Mouse (Mus musculus): ENCODE results near the gene Traf3ip2. TPM values are rescaled to one million over a fixed set of nuclear protein-coding genes. Genes with fewer than 3 reads are reported as not detected.

Traf3ip2 gene
- polyA plus RNA-seq, 1 experiment from 2014 or later = 12.5 TPM

GRCm38 (mm10) chr10:39629746-39630552 lies 17.2 kb downstream of the Traf3ip2 start:
- Histone ChIP-seq H3K9ac (replicated peaks; ENCODE audit: low read length) (no peak overlapping the region), H3K4me3 (ENCODE audit: low read depth, low read length) (no peak overlapping the region), H3K27ac (replicated peaks; ENCODE audit: low read depth, low read length) (0 out of 2 replicates have a peak overlapping the region, but pooled peaks have one; percentile 2), H3K36me3 (replicated peaks; ENCODE audit: control insufficient read depth, insufficient read depth, low read depth, low read length) (no peaks in the 10 kb centered on the region), H3K27me3 (ENCODE audit: control insufficient read depth, insufficient read depth, low read length) (no peaks in the 10 kb centered on the region), H3K4me1 (ENCODE audit: control insufficient read depth, insufficient read depth, low read length) (peaks cover 3% of the 10 kb centered on the region; the same call in 1 of the 2 replicates), H3K4me2 (ENCODE audit: low read depth, low read length) (no peak overlapping the region), H3K9me3 (replicated peaks; ENCODE audit: control insufficient read depth, low read length) (no peaks in the 10 kb centered on the region)
- no peak for ATAC-seq (replicated peaks; ENCODE audit: insufficient number of reproducible peaks, low FRiP score, low TSS enrichment, low read depth)
- no peak for DNase-seq (ENCODE audit: low spot score)
- 59% methylated on average over 18 of the region's 18 CpGs for WGBS

GRCm38 (mm10) chr10:39630811-39631210 lies 18.1 kb downstream of the Traf3ip2 start:
- 40% methylated on average over 6 of the region's 6 CpGs for WGBS
- ATAC-seq (replicated peaks; ENCODE audit: insufficient number of reproducible peaks, low FRiP score, low TSS enrichment, low read depth) (no peak), DNase-seq (ENCODE audit: low spot score) (no peak)
- peaks cover 3% of the 10 kb centered on the region; the same call in 1 of the 2 replicates for H3K4me1 ChIP-seq (ENCODE audit: control insufficient read depth, insufficient read depth, low read length)
- no peak overlapping the region for H3K4me3 ChIP-seq (ENCODE audit: low read depth, low read length)
- H3K27me3 ChIP-seq (ENCODE audit: control insufficient read depth, insufficient read depth, low read length) = no peaks in the 10 kb centered on the region
- no peak overlapping the region for H3K9ac ChIP-seq (replicated peaks; ENCODE audit: low read length)
- H3K27ac ChIP-seq (replicated peaks; ENCODE audit: low read depth, low read length) = no peak overlapping the region
- H3K36me3 ChIP-seq (replicated peaks; ENCODE audit: control insufficient read depth, insufficient read depth, low read depth, low read length) = no peaks in the 10 kb centered on the region; the same call in none of the 2 replicates
- H3K9me3 ChIP-seq (replicated peaks; ENCODE audit: control insufficient read depth, low read length) = no peaks in the 10 kb centered on the region
- no peak overlapping the region for H3K4me2 ChIP-seq (ENCODE audit: low read depth, low read length)

- Histone ChIP-seq H3K4me3 (ENCODE audit: low read depth, low read length) (no peak overlapping the region), H3K9ac (replicated peaks; ENCODE audit: low read length) (no peak overlapping the region), H3K36me3 (replicated peaks; ENCODE audit: control insufficient read depth, insufficient read depth, low read depth, low read length) (no peaks in the 10 kb centered on the region; the same call in none of the 2 replicates), H3K27me3 (ENCODE audit: control insufficient read depth, insufficient read depth, low read length) (no peaks in the 10 kb centered on the region), H3K27ac (replicated peaks; ENCODE audit: low read depth, low read length) (no peak overlapping the region), H3K9me3 (replicated peaks; ENCODE audit: control insufficient read depth, low read length) (no peaks in the 10 kb centered on the region), H3K4me2 (ENCODE audit: low read depth, low read length) (no peak overlapping the region), H3K4me1 (ENCODE audit: control insufficient read depth, insufficient read depth, low read length) (peaks cover 3% of the 10 kb centered on the region; the same call in 1 of the 2 replicates)
- DNase-seq (ENCODE audit: low spot score) = no peak
- no peak for ATAC-seq (replicated peaks; ENCODE audit: insufficient number of reproducible peaks, low FRiP score, low TSS enrichment, low read depth)
- 76% methylated on average over 14 of the region's 14 CpGs for whole genome bisulfite sequencing
Measured at GRCm38 (mm10) chr10:39631627-39632026, 18.9 kb downstream of the Traf3ip2 start.

GRCm38 (mm10) chr10:39633379-39633778 lies 20.6 kb downstream of the Traf3ip2 start:
- peak; percentile 34 for DNase-seq (ENCODE audit: low spot score)

GRCm38 (mm10) chr10:39634423-39635101 lies 21.8 kb downstream of the Traf3ip2 start:
- ATAC-seq (replicated peaks; ENCODE audit: insufficient number of reproducible peaks, low FRiP score, low TSS enrichment, low read depth) = no peak
- H3K4me1 ChIP-seq (ENCODE audit: control insufficient read depth, insufficient read depth, low read length) = peaks cover 9% of the 10 kb centered on the region

More at GRCm38 (mm10) chr10:39633379-39633778, 20.6 kb downstream of the Traf3ip2 start:
- Histone ChIP-seq H3K4me1 (ENCODE audit: control insufficient read depth, insufficient read depth, low read length) (peaks cover 6% of the 10 kb centered on the region), H3K36me3 (replicated peaks; ENCODE audit: control insufficient read depth, insufficient read depth, low read depth, low read length) (no peaks in the 10 kb centered on the region; the same call in none of the 2 replicates), H3K4me3 (ENCODE audit: low read depth, low read length) (no peak overlapping the region), H3K9ac (replicated peaks; ENCODE audit: low read length) (no peak overlapping the region), H3K4me2 (ENCODE audit: low read depth, low read length) (no peak overlapping the region), H3K27ac (replicated peaks; ENCODE audit: low read depth, low read length) (no peak overlapping the region; the same call in 1 of the 2 replicates), H3K9me3 (replicated peaks; ENCODE audit: control insufficient read depth, low read length) (no peaks in the 10 kb centered on the region), H3K27me3 (ENCODE audit: control insufficient read depth, insufficient read depth, low read length) (no peaks in the 10 kb centered on the region)
- WGBS = 58% methylated on average over 6 of the region's 6 CpGs
- ATAC-seq (replicated peaks; ENCODE audit: insufficient number of reproducible peaks, low FRiP score, low TSS enrichment, low read depth) = no peak; the same call in 1 of the 2 replicates

GRCm38 (mm10) chr10:39638862-39639261 lies 26.1 kb downstream of the Traf3ip2 start:
- H3K4me1 ChIP-seq (ENCODE audit: control insufficient read depth, insufficient read depth, low read length) = peaks cover 17% of the 10 kb centered on the region
- H3K4me3 ChIP-seq (ENCODE audit: low read depth, low read length) = no peak overlapping the region
- H3K4me2 ChIP-seq (ENCODE audit: low read depth, low read length) = no peak overlapping the region; the same call in 1 of the 2 replicates
- DNase-seq (ENCODE audit: low spot score) (peak; percentile 92), ATAC-seq (replicated peaks; ENCODE audit: insufficient number of reproducible peaks, low FRiP score, low TSS enrichment, low read depth) (0 out of 2 replicates have a peak, but pooled peaks have one; percentile 70)
- no peaks in the 10 kb centered on the region; the same call in none of the 2 replicates for H3K36me3 ChIP-seq (replicated peaks; ENCODE audit: control insufficient read depth, insufficient read depth, low read depth, low read length)
- H3K27me3 ChIP-seq (ENCODE audit: control insufficient read depth, insufficient read depth, low read length) = no peaks in the 10 kb centered on the region
- no peaks in the 10 kb centered on the region for H3K9me3 ChIP-seq (replicated peaks; ENCODE audit: control insufficient read depth, low read length)
- no peak overlapping the region for H3K9ac ChIP-seq (replicated peaks; ENCODE audit: low read length)
- H3K27ac ChIP-seq (replicated peaks; ENCODE audit: low read depth, low read length) = peak overlapping the region; percentile 78
- 12% methylated on average over 3 of the region's 3 CpGs for WGBS

More at GRCm38 (mm10) chr10:39634423-39635101, 21.8 kb downstream of the Traf3ip2 start:
- H3K9me3 ChIP-seq (replicated peaks; ENCODE audit: control insufficient read depth, low read length) = no peaks in the 10 kb centered on the region
- no peaks in the 10 kb centered on the region for H3K27me3 ChIP-seq (ENCODE audit: control insufficient read depth, insufficient read depth, low read length)
- no peaks in the 10 kb centered on the region; the same call in none of the 2 replicates for H3K36me3 ChIP-seq (replicated peaks; ENCODE audit: control insufficient read depth, insufficient read depth, low read depth, low read length)
- no peak overlapping the region for H3K9ac ChIP-seq (replicated peaks; ENCODE audit: low read length)
- no peak for DNase-seq (ENCODE audit: low spot score)
- 87% methylated on average over 13 of the region's 13 CpGs for WGBS
- H3K27ac ChIP-seq (replicated peaks; ENCODE audit: low read depth, low read length) = no peak overlapping the region
- no peak overlapping the region for H3K4me3 ChIP-seq (ENCODE audit: low read depth, low read length)
- H3K4me2 ChIP-seq (ENCODE audit: low read depth, low read length) = no peak overlapping the region

- H3K27me3 ChIP-seq (ENCODE audit: control insufficient read depth, insufficient read depth, low read length) = no peaks in the 10 kb centered on the region
- no peaks in the 10 kb centered on the region for H3K9me3 ChIP-seq (replicated peaks; ENCODE audit: control insufficient read depth, low read length)
- H3K9ac ChIP-seq (replicated peaks; ENCODE audit: low read length) = no peak overlapping the region
- H3K27ac ChIP-seq (replicated peaks; ENCODE audit: low read depth, low read length) = peak overlapping the region; percentile 78; the same call in 1 of the 2 replicates
- H3K4me2 ChIP-seq (ENCODE audit: low read depth, low read length) = no peak overlapping the region
- H3K4me1 ChIP-seq (ENCODE audit: control insufficient read depth, insufficient read depth, low read length) = peaks cover 17% of the 10 kb centered on the region
- no peaks in the 10 kb centered on the region; the same call in none of the 2 replicates for H3K36me3 ChIP-seq (replicated peaks; ENCODE audit: control insufficient read depth, insufficient read depth, low read depth, low read length)
- 79% methylated on average over 5 of the region's 5 CpGs for WGBS
- no peak overlapping the region for H3K4me3 ChIP-seq (ENCODE audit: low read depth, low read length)
- ATAC-seq (replicated peaks; ENCODE audit: insufficient number of reproducible peaks, low FRiP score, low TSS enrichment, low read depth) = no peak
- DNase-seq (ENCODE audit: low spot score) = no peak
Measured at GRCm38 (mm10) chr10:39639783-39640182, 27.0 kb downstream of the Traf3ip2 start.

Data from embryonic facial prominence, embryonic 11.5 days (tissue).